Mouse (Mus musculus): ENCODE data around the gene Rbfox2.

- TF ChIP-seq CTCF (IDR thresholded peaks at IDR 0.05; ENCODE audit: low read depth, low read length), result no peak
- TF ChIP-seq POLR2A (IDR thresholded peaks at IDR 0.05; ENCODE audit: extremely low read depth, insufficient read depth, low read length), result no peak
Measured at GRCm38 (mm10) chr15:77134483-77134882, 172.3 kb downstream of the Rbfox2 start.

Measured in liver, adult 2 months (tissue).